Mouse (Mus musculus): ENCODE data around the gene Tnfrsf14.

The Tnfrsf14 gene

DNA sequence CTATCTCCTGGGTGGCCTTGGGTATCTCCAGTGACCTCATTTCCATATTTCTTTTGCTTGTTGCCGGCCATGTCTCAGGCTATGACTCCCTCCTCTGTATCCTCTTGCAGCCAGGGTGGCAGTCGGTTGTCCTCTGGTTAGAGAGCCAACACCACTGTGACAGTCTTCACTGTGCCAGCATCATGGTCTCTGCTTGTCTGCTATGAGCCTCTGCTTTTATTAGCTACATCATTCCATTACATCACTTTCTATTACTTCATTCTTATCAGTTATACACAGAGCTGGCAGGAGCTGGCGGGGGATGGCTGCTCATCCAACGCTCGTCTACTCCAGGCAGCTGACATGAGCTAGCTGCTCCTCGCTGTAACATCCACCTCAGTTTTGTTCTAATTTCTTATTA lies 47.6 kb downstream of the Tnfrsf14 start:
- DNase-seq (ENCODE audit: low spot score in 2 of 2), result no peak

DNA sequence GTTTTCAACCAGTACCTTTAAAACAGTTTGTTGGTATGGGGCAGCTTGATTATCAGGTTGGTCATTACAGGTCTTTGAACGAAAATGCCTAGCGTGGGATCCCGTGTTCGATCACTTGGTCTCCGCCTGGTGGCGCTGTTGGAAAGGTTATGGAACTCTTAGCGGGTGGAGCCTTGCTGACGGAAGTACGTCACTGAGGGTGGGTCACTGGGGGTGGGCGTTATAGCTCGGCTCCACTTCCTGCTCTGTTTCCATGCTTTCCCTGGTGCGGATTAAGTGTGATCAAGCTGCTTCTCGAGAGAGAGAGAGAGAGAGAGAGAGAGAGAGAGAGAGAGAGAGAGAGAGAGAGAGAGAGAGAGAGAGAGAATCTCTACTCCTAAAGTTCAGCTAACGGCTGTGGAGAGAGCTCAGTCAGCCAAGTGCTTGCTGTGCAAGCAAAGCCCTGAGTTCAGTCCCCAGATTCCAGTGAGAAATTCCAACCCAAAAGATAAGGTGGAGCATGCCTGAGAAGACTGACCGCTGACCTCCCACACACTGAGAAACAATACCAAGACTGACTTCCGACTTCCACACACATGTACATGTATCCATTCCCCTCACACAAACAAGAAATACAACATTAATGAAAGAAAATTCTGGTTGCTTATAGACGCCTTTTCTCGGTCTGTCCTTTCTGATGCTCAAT lies 50.4 kb downstream of the Tnfrsf14 start:
- DNase-seq (ENCODE audit: low spot score in 2 of 2), result peak; percentile 78 to 96

DNA sequence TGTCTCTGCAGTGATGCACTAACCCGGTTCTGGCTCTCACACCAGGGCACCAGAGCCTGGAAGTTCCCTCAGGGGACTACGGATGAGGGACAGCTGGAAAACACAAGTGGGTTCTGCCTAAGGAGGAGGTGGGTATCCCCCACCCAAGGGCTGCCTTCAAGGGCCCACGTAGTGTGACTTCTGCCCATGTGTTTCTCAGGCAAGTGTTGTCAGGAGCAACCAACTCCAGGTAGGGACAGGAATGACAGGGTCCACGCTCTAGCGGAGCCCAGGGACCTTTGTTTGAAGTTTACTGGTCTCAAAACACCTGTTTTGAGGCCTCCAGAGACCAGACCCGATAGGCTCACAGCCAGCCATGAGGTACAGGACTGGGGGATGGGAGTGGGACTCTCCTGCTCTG lies 55.2 kb downstream of the Tnfrsf14 start:
- DNase-seq (ENCODE audit: low spot score in 2 of 2), result no peak

Data from thymus, postnatal 10 days (tissue).